Mouse (Mus musculus) heart, adult 2 months (tissue): ENCODE measurements around the gene Fam76b. TPM values are rescaled to one million over a fixed set of nuclear protein-coding genes. Genes with fewer than 3 reads are reported as not detected.

ENCODE experiments used
- DNase-seq, 2 experiments: peaks; one replicate each; pipeline ENCODE4 v3.0.0; 2021
- H3K27ac ChIP-seq: fragments of 200-600 bp; 2 replicates; pipeline ENCODE4 v1.8.1; 2022
- H3K27me3 ChIP-seq: fragments of 200-500 bp; 2 replicates; pipeline ENCODE4 v1.6.1; 2012; ENCODE audit warnings: mild to moderate bottlenecking, low read length, inconsistent platforms, mixed read lengths; ENCODE audit not compliant: control insufficient read depth, insufficient read depth
- H3K36me3 ChIP-seq: fragments of 200-500 bp; 2 replicates; pipeline ENCODE4 v1.6.1; 2012; ENCODE audit warnings: low read length, inconsistent platforms; ENCODE audit not compliant: control insufficient read depth, insufficient read depth
- H3K4me1 ChIP-seq: fragments of 200-500 bp; 2 replicates; pipeline ENCODE4 v1.6.1; 2011; ENCODE audit warnings: low read length; ENCODE audit not compliant: control insufficient read depth, insufficient read depth
- H3K4me3 ChIP-seq: fragments of 200-600 bp; 2 replicates; pipeline ENCODE4 v1.8.1; 2022
- H3K79me2 ChIP-seq: fragments of 200-500 bp; replicated peaks from 2 replicates; pipeline ENCODE4 v1.6.1; 2012; ENCODE audit warnings: mild to moderate bottlenecking, inconsistent platforms, low read length, moderate library complexity, mixed read lengths; ENCODE audit not compliant: control insufficient read depth, insufficient read depth
- H3K9ac ChIP-seq: fragments of 200-500 bp; 2 replicates; pipeline ENCODE4 v1.6.1; 2012; ENCODE audit warnings: low read depth, mild to moderate bottlenecking, control low read depth, inconsistent platforms, low read length, mixed read lengths
- CTCF ChIP-seq: fragments of 200-600 bp; IDR thresholded peaks from 2 replicates; pipeline ENCODE4 v1.8.1; 2022; ENCODE audit warnings: antibody characterized with exemption, mild to moderate bottlenecking, moderate library complexity
- EP300 ChIP-seq: fragments of 200-500 bp; IDR thresholded peaks from 2 replicates; pipeline ENCODE4 v1.6.1; 2011; ENCODE audit warnings: low read depth, low read length, control low read depth; ENCODE audit not compliant: insufficient read depth
- POLR2A ChIP-seq: fragments of 200-500 bp; IDR thresholded peaks from 2 replicates; pipeline ENCODE4 v1.6.1; 2011; ENCODE audit warnings: mild to moderate bottlenecking, low read depth, low read length, control low read depth; ENCODE audit not compliant: insufficient read depth
- WGBS: fragments of 180-500 bp; shearing (Covaris S2); methylation state at CpG from one replicate; pipeline ENCODE4 v1.1.7; 2018; 5-methylcytosine and 5-hydroxymethylcytosine counted together
- intact Hi-C: fragments of 180-260 bp; cut with DNase I; formaldehyde crosslinking; loops from one replicate; pipeline ENCODE4 v1.15.1; 2025
- polyA plus RNA-seq: library from polyadenylated mRNA; depleted of rRNA; stranded (reverse); fragments of >200 nt; gene quantifications from 2 replicates; pipeline ENCODE4 v1.2.3, GENCODE M21; 2012
- total RNA-seq, 2 experiments: library from RNA; stranded (reverse); gene quantifications; 2 replicates each; pipeline ENCODE4 v1.2.3; 2021

Fam76b gene
- total and polyA plus RNA-seq, 3 experiments, result 3.7 to 7.6 (median 7.1) TPM

DNA sequence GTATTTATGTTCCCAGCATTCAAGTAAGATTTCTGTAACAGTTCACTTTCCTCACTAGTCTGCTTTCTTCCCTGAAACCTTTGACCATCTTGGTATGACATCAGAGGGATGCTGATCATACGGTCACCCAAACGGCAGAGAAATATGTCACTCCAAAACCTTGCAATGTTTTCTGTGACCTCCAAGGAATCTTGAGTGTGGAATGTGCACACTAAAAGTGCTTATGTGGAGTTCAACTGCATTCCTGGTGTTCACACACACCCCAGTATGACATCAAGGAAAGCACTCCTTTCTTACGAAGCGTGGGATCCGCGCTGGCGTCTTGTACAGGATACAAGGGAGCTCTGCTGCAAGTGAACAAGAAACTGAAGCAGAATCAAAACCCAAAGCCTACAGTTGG, 20.7 kb upstream of the Fam76b start:
- no peaks in the 10 kb centered on the region for H3K79me2 ChIP-seq
- intact Hi-C loops, result no loop called here
- no peaks in the 10 kb centered on the region for H3K27me3 ChIP-seq
- WGBS, result 88% methylated on average over 7 of the region's 7 CpGs
- TF ChIP-seq POLR2A (no peak), CTCF (no peak), EP300 (no peak)
- no peak overlapping the region for H3K9ac ChIP-seq
- peaks cover 1% of the 10 kb centered on the region for H3K36me3 ChIP-seq
- H3K4me1 ChIP-seq, result no peaks in the 10 kb centered on the region
- no peak for DNase-seq
- H3K4me3 ChIP-seq, result no peak overlapping the region
- no peak overlapping the region for H3K27ac ChIP-seq

DNA sequence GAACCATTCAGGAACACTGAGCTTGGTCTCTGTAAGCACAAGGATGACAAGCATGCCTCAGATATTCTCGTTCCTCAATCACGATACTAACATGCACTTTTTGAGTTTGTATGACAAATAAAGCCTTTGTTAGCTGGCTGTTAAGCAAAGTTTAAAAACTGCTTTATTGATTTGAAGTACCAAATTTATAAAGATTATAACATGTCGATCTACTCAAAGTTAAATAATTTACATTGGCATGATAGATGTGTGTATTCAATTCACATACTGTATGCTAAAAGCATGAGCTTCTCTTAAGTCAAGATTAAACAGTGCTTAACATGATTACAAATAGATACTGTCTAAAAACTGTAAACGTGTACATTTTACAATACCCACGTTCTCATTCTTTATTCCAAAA, 19.9 kb upstream of the Fam76b start:
- no peak for TF ChIP-seq CTCF
- no peak overlapping the region for H3K9ac ChIP-seq
- H3K4me3 ChIP-seq, result no peak overlapping the region
- no peaks in the 10 kb centered on the region for H3K79me2 ChIP-seq
- WGBS, result 88% methylated on average over 5 of the region's 5 CpGs
- peaks cover 1% of the 10 kb centered on the region for H3K36me3 ChIP-seq
- no peaks in the 10 kb centered on the region for H3K27me3 ChIP-seq
- no peak overlapping the region for H3K27ac ChIP-seq
- intact Hi-C loops, result no loop called here
- DNase-seq, result no peak
- no peaks in the 10 kb centered on the region for H3K4me1 ChIP-seq

DNA sequence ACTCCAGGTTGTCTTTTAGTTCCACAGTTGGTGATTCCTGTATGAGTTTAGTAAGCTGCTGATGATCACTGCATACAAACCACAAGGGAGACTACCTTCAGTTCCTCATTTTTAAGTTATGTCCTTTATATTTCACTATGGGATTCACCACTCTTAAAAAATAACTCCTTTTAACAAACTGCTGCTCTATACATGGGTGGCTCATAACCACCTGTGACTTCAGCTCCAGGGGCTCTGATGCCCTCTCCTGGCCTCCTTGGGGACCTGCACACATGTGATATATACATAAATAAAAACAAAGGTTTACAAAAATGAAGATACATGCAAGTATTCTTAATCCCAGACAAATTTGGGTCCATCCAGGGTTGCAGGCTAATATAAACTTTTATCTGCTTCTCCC, 17.6 kb upstream of the Fam76b start:
- no peaks in the 10 kb centered on the region for H3K4me1 ChIP-seq
- no peak overlapping the region for H3K27ac ChIP-seq
- no peak overlapping the region for H3K9ac ChIP-seq
- H3K4me3 ChIP-seq, result no peak overlapping the region
- DNase-seq, result no peak
- no peaks in the 10 kb centered on the region for H3K79me2 ChIP-seq
- intact Hi-C loops, result no loop called here
- TF ChIP-seq CTCF (peak; percentile 53), POLR2A (no peak)
- no peaks in the 10 kb centered on the region; the same call in 1 of the 2 replicates for H3K36me3 ChIP-seq
- H3K27me3 ChIP-seq, result no peaks in the 10 kb centered on the region

DNA sequence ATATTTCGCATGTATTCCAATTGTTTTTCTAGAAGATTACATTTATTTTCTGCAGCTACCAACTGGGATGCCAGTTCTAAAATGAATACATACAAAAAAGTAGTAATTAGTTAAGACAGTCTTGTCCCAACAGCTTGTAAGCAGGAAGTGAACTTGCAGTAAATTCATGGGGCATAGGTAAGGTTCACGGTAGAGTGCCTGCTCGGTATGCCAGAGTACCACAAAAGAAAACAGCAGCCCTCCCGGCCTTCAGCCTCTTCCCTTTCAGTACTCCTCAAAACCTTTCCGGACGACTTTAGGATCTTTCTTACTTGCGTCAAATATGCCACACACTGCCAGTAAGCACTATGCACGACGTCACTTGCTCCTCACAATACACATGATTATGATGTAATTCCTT, 9.1 kb upstream of the Fam76b start:
- intact Hi-C loops, result no loop called here
- H3K36me3 ChIP-seq, result peaks cover 2% of the 10 kb centered on the region
- WGBS, result 89% methylated on average over 9 of the region's 9 CpGs
- no peak overlapping the region for H3K4me3 ChIP-seq
- H3K9ac ChIP-seq, result no peak overlapping the region
- no peaks in the 10 kb centered on the region for H3K4me1 ChIP-seq
- DNase-seq, result no peak
- H3K27ac ChIP-seq, result no peak overlapping the region
- peaks cover 1% of the 10 kb centered on the region; the same call in 1 of the 2 replicates for H3K79me2 ChIP-seq
- no peaks in the 10 kb centered on the region for H3K27me3 ChIP-seq
- TF ChIP-seq CTCF (no peak), POLR2A (no peak), EP300 (no peak)

DNA sequence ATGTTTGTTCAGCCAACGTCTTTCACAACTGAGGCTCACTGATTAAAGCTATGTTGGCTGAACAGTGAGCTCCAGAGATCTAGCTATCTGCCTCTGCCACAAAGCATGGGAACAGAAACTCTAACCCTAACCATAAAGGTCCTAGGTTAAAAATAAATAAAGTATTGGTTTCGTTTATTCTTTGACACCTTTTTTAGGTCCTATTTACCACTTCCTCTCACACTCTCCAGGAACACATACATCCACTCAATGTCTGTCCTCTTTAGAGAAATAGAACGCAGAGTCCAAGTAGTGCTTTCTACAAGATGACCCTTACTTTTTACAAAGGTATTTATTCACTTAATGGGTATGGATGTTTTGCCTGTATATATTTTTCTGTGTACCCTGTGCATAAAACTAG, 6.7 kb upstream of the Fam76b start:
- H3K27ac ChIP-seq, result no peak overlapping the region
- H3K79me2 ChIP-seq, result peaks cover 1% of the 10 kb centered on the region; the same call in 1 of the 2 replicates
- no peaks in the 10 kb centered on the region for H3K27me3 ChIP-seq
- no peak overlapping the region for H3K4me3 ChIP-seq
- DNase-seq, result no peak
- H3K4me1 ChIP-seq, result no peaks in the 10 kb centered on the region
- H3K9ac ChIP-seq, result no peak overlapping the region
- intact Hi-C loops, result no loop called here
- peaks cover 8% of the 10 kb centered on the region for H3K36me3 ChIP-seq
- WGBS, result 91% methylated on average over 3 of the region's 3 CpGs
- TF ChIP-seq CTCF, result no peak
- TF ChIP-seq EP300, result no peak
- no peak for TF ChIP-seq POLR2A

DNA sequence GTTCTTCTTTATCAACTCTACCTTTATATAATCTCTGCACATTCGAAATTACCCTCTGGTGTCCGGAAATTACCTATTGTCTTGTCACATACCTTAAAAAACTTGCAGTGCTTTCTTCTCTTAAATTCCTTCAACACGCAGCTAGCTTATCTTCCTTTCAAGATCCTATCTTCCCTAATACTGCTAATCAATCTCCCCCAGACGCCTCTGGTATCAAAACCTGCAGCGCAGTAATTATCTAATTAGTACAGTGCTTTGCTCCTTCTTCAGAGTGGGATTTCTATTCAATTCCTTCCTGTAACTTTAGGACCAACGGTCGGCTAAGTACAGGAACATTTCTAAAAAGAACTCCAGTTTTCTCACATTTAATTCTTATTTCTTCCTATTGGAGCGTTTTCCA, 1.6 kb upstream of the Fam76b start:
- 0 out of 2 replicates have a peak, but pooled peaks cover 1% of the 10 kb centered on the region for H3K79me2 ChIP-seq
- no peaks in the 10 kb centered on the region for H3K27me3 ChIP-seq
- WGBS, result 4% methylated on average over 8 of the region's 8 CpGs
- H3K4me3 ChIP-seq, result peak overlapping the region; percentile 91
- H3K4me1 ChIP-seq, result peaks cover 2% of the 10 kb centered on the region; the same call in 1 of the 2 replicates
- no peak overlapping the region; the same call in 1 of the 2 replicates for H3K9ac ChIP-seq
- TF ChIP-seq POLR2A (no peak), CTCF (no peak), EP300 (no peak)
- DNase-seq, result no peak
- H3K36me3 ChIP-seq, result peaks cover 11% of the 10 kb centered on the region; the same call in 1 of the 2 replicates
- peak overlapping the region; percentile 88 for H3K27ac ChIP-seq
- intact Hi-C loops, result loop anchor here (2.0 to 5.0 kb wide), 3 partner anchors 77 to 579 kb away; partner anchors contain the start of genes Ccdc82, Maml2 and Mtmr2

DNA sequence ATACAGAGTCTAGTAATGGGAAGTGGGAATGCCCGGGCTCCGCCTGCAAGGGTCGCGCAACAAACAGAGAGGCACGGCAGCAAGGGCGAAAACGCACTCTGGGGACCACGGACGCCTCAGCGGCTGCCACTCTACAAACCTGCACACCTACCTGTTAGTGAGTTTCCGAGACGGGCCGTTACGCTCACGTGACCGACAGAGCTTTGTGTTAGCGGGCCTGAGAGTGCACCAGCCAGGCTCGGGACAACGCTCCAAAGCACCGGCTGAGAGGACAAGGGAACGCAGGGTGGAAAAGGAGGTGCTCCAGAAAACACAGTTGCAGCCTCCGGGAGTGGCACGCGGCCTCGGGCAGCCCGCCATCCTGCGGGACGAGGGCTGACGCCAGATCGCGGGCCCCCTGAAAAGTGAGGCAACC, 1.1 kb upstream of the Fam76b start:
- H3K79me2 ChIP-seq, result 0 out of 2 replicates have a peak, but pooled peaks cover 1% of the 10 kb centered on the region
- H3K9ac ChIP-seq, result peak overlapping the region; percentile 76
- intact Hi-C loops, result loop anchor here (2.0 to 5.0 kb wide), 3 partner anchors 78 to 580 kb away; partner anchors contain the start of genes Ccdc82, Maml2 and Mtmr2
- H3K4me3 ChIP-seq, result peak overlapping the region; percentile 91
- H3K36me3 ChIP-seq, result peaks cover 13% of the 10 kb centered on the region
- no peaks in the 10 kb centered on the region for H3K27me3 ChIP-seq
- peak overlapping the region; percentile 88 for H3K27ac ChIP-seq
- under 1% methylated on average over 31 of the region's 31 CpGs for WGBS
- TF ChIP-seq EP300, result no peak
- no peak for TF ChIP-seq CTCF
- TF ChIP-seq POLR2A, result no peak
- DNase-seq, result no peak
- H3K4me1 ChIP-seq, result peaks cover 2% of the 10 kb centered on the region; the same call in 1 of the 2 replicates
